Mouse (Mus musculus) midbrain, embryonic 13.5 days (tissue): ENCODE data around the gene D6Wsu163e. TPM values are rescaled to one million over a fixed set of nuclear protein-coding genes. Genes with fewer than 3 reads are reported as not detected.

Experiments used
- ATAC-seq: fragments of 200-750 bp; cut with Nextera tagmentation; 2 replicates; pipeline ENCODE4 v1.8.0; 2017; ENCODE audit warnings: mild to moderate bottlenecking, moderate TSS enrichment, moderate library complexity
- H3K27ac ChIP-seq: fragments of 300-500 bp; sonication (generic); 2 replicates; pipeline ENCODE4 v1.5.1; 2015; ENCODE audit warnings: inconsistent platforms, mild to moderate bottlenecking, moderate library complexity
- H3K27me3 ChIP-seq: fragments of 300-500 bp; sonication (generic); 2 replicates; pipeline ENCODE4 v1.6.1; 2015; ENCODE audit warnings: mild to moderate bottlenecking, inconsistent platforms
- H3K36me3 ChIP-seq: fragments of 300-500 bp; sonication (generic); 2 replicates; pipeline ENCODE4 v1.6.1; 2015; ENCODE audit warnings: mild to moderate bottlenecking, inconsistent platforms
- H3K4me1 ChIP-seq: fragments of 300-500 bp; sonication (generic); replicated peaks from 2 replicates; pipeline ENCODE4 v1.6.1; 2015; ENCODE audit warnings: inconsistent platforms
- H3K4me2 ChIP-seq: fragments of 300-500 bp; sonication (generic); replicated peaks from 2 replicates; pipeline ENCODE4 v1.6.1; 2015; ENCODE audit warnings: moderate library complexity, mild to moderate bottlenecking, inconsistent platforms
- H3K4me3 ChIP-seq: fragments of 300-500 bp; sonication (generic); replicated peaks from 2 replicates; pipeline ENCODE4 v1.5.1; 2015; ENCODE audit warnings: mild to moderate bottlenecking, inconsistent platforms
- H3K9ac ChIP-seq: fragments of 300-500 bp; sonication (generic); replicated peaks from 2 replicates; pipeline ENCODE4 v1.6.1; 2015; ENCODE audit warnings: mild to moderate bottlenecking, inconsistent platforms
- H3K9me3 ChIP-seq: fragments of 300-500 bp; sonication (generic); 2 replicates; pipeline ENCODE4 v1.6.1; 2016; ENCODE audit warnings: mild to moderate bottlenecking, inconsistent platforms
- WGBS: fragments of 180-500 bp; shearing (Covaris S2); methylation state at CpG from one replicate; pipeline ENCODE4 v1.1.7; 2015; 5-methylcytosine and 5-hydroxymethylcytosine counted together
- polyA plus RNA-seq: library from polyadenylated mRNA; unstranded; fragments of >200 nt; fragmentation: Nextera tagmentation; extraction: Ambion mirVana; gene quantifications from 2 replicates; pipeline ENCODE4 v1.2.1, GENCODE M21; 2015

D6Wsu163e gene
- polyA plus RNA-seq, 1 experiment from 2014 or later: 30.5 TPM

GRCm38 (mm10) chr6:126961371-126962018, 21.7 kb downstream of the D6Wsu163e start:
- Histone ChIP-seq H3K27me3 (no peaks in the 10 kb centered on the region), H3K4me1 (no peaks in the 10 kb centered on the region), H3K27ac (no peak overlapping the region), H3K9me3 (no peaks in the 10 kb centered on the region), H3K4me2 (no peak overlapping the region), H3K9ac (no peak overlapping the region), H3K36me3 (peaks cover 45% of the 10 kb centered on the region), H3K4me3 (no peak overlapping the region)
- ATAC-seq: no peak
- 90% methylated on average over 8 of the region's 8 CpGs for WGBS

- no peak overlapping the region for H3K4me3 ChIP-seq
- H3K27me3 ChIP-seq: no peaks in the 10 kb centered on the region
- H3K36me3 ChIP-seq: peaks cover 44% of the 10 kb centered on the region
- H3K4me1 ChIP-seq: no peaks in the 10 kb centered on the region
- H3K4me2 ChIP-seq: no peak overlapping the region
- no peak overlapping the region for H3K9ac ChIP-seq
- no peak for ATAC-seq
- H3K9me3 ChIP-seq: no peaks in the 10 kb centered on the region
- H3K27ac ChIP-seq: no peak overlapping the region
- over 99% methylated on average over 5 of the region's 5 CpGs for WGBS
Observed at GRCm38 (mm10) chr6:126962709-126963108, 22.9 kb downstream of the D6Wsu163e start.

DNA sequence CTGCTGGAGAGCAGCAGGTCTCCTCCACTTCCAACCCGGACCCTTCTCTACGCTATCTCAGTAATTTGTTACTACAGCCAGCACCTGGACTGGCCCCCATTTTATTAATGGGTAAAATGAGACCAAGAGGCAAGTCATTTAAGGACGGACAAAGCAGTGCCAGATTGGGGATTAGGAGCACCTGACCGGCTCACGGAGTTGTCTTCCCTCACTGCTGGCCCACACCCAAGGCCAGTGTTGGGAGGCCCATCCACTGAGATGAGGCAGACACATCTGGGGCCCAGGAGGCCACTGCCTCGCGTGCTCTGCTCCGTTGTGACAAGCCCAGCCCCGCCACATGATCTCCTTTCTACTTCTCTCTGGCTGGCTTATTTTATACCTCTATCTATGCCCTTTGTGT, 23.7 kb downstream of the D6Wsu163e start:
- Histone ChIP-seq H3K9ac (no peak overlapping the region), H3K4me1 (no peaks in the 10 kb centered on the region), H3K27me3 (no peaks in the 10 kb centered on the region), H3K36me3 (peaks cover 51% of the 10 kb centered on the region), H3K4me3 (no peak overlapping the region), H3K27ac (no peak overlapping the region), H3K9me3 (no peaks in the 10 kb centered on the region), H3K4me2 (no peak overlapping the region)
- WGBS: 89% methylated on average over 9 of the region's 9 CpGs
- ATAC-seq: no peak

- Histone ChIP-seq H3K4me3 (no peak overlapping the region), H3K9me3 (no peaks in the 10 kb centered on the region), H3K36me3 (peaks cover 55% of the 10 kb centered on the region), H3K27ac (no peak overlapping the region), H3K4me2 (no peak overlapping the region), H3K27me3 (no peaks in the 10 kb centered on the region), H3K9ac (no peak overlapping the region), H3K4me1 (no peaks in the 10 kb centered on the region)
- no peak for ATAC-seq
- 92% methylated on average over 14 of the region's 14 CpGs for WGBS
Observed at GRCm38 (mm10) chr6:126966241-126967026, 26.7 kb downstream of the D6Wsu163e start.

DNA sequence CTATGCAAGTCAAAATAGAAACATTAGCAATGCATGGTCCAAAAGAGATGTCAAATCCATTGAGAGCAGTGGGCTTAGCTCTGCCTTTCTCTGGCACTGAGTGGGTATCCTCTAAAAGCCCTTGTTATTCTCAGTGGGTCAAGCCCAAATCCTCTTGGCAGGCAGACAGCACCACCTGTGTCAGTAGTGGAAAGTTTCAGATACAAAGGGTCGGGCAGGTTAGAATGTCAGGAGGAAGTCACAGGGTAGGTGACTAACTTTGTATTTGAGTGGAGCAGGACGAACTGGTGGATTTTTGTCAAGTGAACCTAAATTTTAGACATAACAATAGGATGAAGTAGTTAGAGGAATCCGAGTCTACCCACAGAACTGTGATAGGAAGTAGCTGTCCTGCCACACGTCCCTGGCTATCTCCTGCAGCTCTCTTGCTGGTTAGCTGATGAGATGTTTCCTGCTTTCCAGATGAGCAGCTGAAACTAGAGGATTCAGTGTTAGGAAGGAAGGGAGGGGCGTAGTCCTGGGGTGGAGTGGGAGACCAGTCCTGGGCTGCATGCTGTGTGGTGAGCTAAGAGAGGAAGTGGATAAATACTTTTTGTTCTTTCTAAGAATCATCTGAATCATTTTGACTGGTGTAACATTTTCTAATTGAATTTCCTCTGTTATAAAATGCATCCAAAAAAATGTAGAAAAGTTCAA, 41.9 kb downstream of the D6Wsu163e start:
- Histone ChIP-seq H3K4me1 (no peaks in the 10 kb centered on the region), H3K4me3 (no peak overlapping the region), H3K9ac (no peak overlapping the region), H3K27me3 (no peaks in the 10 kb centered on the region), H3K27ac (no peak overlapping the region), H3K4me2 (no peak overlapping the region), H3K9me3 (no peaks in the 10 kb centered on the region), H3K36me3 (peaks cover 19% of the 10 kb centered on the region)
- ATAC-seq: no peak
- 72% methylated on average over 5 of the region's 5 CpGs for WGBS

DNA sequence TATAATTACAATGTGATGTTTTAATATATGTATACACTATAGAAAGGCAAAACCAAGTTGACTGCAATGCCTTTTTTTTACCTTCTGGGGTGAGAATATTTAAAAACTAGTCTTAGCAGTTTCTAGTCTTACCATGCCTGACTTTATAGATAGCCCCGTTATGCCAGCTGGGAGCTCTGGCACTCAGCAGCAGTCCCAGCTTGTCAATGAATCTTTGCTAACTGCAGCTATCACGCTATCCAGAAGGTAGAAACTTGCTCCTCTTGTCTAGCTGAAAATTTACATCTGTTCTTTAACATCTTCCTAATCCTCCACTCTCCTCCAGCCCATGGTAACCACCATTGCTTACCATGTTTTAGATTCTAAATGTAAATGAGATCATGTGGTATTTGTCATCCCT, 53.9 kb downstream of the D6Wsu163e start:
- Histone ChIP-seq H3K9me3 (no peaks in the 10 kb centered on the region), H3K27me3 (no peaks in the 10 kb centered on the region), H3K4me1 (no peaks in the 10 kb centered on the region), H3K27ac (no peak overlapping the region), H3K4me3 (no peak overlapping the region), H3K9ac (no peak overlapping the region), H3K4me2 (no peak overlapping the region), H3K36me3 (no peaks in the 10 kb centered on the region)
- no peak for ATAC-seq
- 66% methylated on average over 2 of the region's 2 CpGs for WGBS

GRCm38 (mm10) chr6:126995494-126995893, 55.7 kb downstream of the D6Wsu163e start:
- Histone ChIP-seq H3K9ac (no peak overlapping the region), H3K4me2 (no peak overlapping the region), H3K4me1 (no peaks in the 10 kb centered on the region), H3K27ac (no peak overlapping the region), H3K4me3 (no peak overlapping the region), H3K36me3 (no peaks in the 10 kb centered on the region), H3K27me3 (no peaks in the 10 kb centered on the region), H3K9me3 (no peaks in the 10 kb centered on the region)
- no peak for ATAC-seq
- 96% methylated on average over 3 of the region's 3 CpGs for WGBS

GRCm38 (mm10) chr6:126996399-126996798, 56.6 kb downstream of the D6Wsu163e start:
- no peak overlapping the region for H3K4me2 ChIP-seq
- WGBS: 85% methylated on average over 5 of the region's 5 CpGs
- no peaks in the 10 kb centered on the region for H3K36me3 ChIP-seq
- no peaks in the 10 kb centered on the region for H3K4me1 ChIP-seq
- H3K27me3 ChIP-seq: no peaks in the 10 kb centered on the region
- H3K9me3 ChIP-seq: no peaks in the 10 kb centered on the region
- no peak overlapping the region for H3K4me3 ChIP-seq
- no peak overlapping the region for H3K27ac ChIP-seq
- H3K9ac ChIP-seq: no peak overlapping the region
- no peak for ATAC-seq

- no peaks in the 10 kb centered on the region for H3K36me3 ChIP-seq
- H3K9me3 ChIP-seq: no peaks in the 10 kb centered on the region
- H3K9ac ChIP-seq: no peak overlapping the region
- WGBS: 90% methylated on average over 3 of the region's 3 CpGs
- H3K4me1 ChIP-seq: no peaks in the 10 kb centered on the region
- H3K27ac ChIP-seq: no peak overlapping the region
- H3K4me3 ChIP-seq: no peak overlapping the region
- no peak for ATAC-seq
- no peaks in the 10 kb centered on the region for H3K27me3 ChIP-seq
- no peak overlapping the region for H3K4me2 ChIP-seq
Observed at GRCm38 (mm10) chr6:127005646-127006045, 65.9 kb downstream of the D6Wsu163e start.

DNA sequence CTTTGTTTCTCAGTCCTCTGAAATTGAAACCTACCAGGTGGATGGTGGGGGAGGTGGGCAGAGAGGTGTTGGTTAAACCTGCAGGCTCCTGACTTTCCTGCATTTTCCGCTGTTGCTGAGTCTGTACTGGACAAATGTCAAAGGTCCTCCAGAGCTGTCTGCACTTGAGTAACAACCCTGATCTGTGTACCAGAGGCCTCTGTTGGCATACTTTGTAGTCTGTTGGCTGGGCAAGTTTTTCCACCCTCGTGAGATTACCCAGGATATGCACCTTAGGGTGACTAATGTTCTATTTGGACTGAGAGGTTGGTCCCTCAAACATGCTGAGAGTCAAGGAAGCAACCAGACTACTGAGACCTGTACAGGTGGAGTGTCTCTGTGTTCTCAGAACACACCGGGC, 66.8 kb downstream of the D6Wsu163e start:
- WGBS: 87% methylated on average over 3 of the region's 3 CpGs
- H3K27me3 ChIP-seq: no peaks in the 10 kb centered on the region
- H3K4me1 ChIP-seq: 0 out of 2 replicates have a peak, but pooled peaks cover under 1% of the 10 kb centered on the region
- H3K27ac ChIP-seq: no peak overlapping the region
- ATAC-seq: no peak
- H3K9ac ChIP-seq: no peak overlapping the region
- H3K4me2 ChIP-seq: no peak overlapping the region
- no peak overlapping the region for H3K4me3 ChIP-seq
- H3K9me3 ChIP-seq: no peaks in the 10 kb centered on the region
- H3K36me3 ChIP-seq: no peaks in the 10 kb centered on the region

GRCm38 (mm10) chr6:127010021-127010420, 70.3 kb downstream of the D6Wsu163e start:
- Histone ChIP-seq H3K9ac (no peak overlapping the region), H3K27me3 (no peaks in the 10 kb centered on the region), H3K36me3 (no peaks in the 10 kb centered on the region), H3K4me1 (0 out of 2 replicates have a peak, but pooled peaks cover 5% of the 10 kb centered on the region), H3K27ac (no peak overlapping the region), H3K9me3 (no peaks in the 10 kb centered on the region), H3K4me2 (no peak overlapping the region), H3K4me3 (no peak overlapping the region)
- no peak for ATAC-seq
- 89% methylated on average over 13 of the region's 13 CpGs for WGBS

GRCm38 (mm10) chr6:127011947-127012535, 72.3 kb downstream of the D6Wsu163e start:
- H3K9ac ChIP-seq: no peak overlapping the region
- WGBS: 73% methylated on average over 13 of the region's 13 CpGs
- H3K27me3 ChIP-seq: no peaks in the 10 kb centered on the region
- H3K4me3 ChIP-seq: no peak overlapping the region
- H3K9me3 ChIP-seq: no peaks in the 10 kb centered on the region
- H3K4me2 ChIP-seq: no peak overlapping the region
- no peak overlapping the region for H3K27ac ChIP-seq
- no peak for ATAC-seq
- no peaks in the 10 kb centered on the region for H3K36me3 ChIP-seq
- H3K4me1 ChIP-seq: 0 out of 2 replicates have a peak, but pooled peaks cover 5% of the 10 kb centered on the region
